Mouse (Mus musculus): Measurements from ENCODE around the gene Scaf11. TPM values are rescaled to one million over a fixed set of nuclear protein-coding genes. Genes with fewer than 3 reads are reported as not detected.

Gene Scaf11
- polyA plus RNA-seq, 1 experiment from 2014 or later, result 112 TPM

- DNase-seq (no peak), ATAC-seq (ENCODE audit: insufficient read depth) (no peak)
- Histone ChIP-seq H3K9ac (no peak overlapping the region), H3K4me2 (no peak overlapping the region), H3K36me3 (ENCODE audit: insufficient read depth) (no peaks in the 10 kb centered on the region), H3K27me3 (ENCODE audit: insufficient read depth, low read length) (no peaks in the 10 kb centered on the region), H3K9me3 (ENCODE audit: low read depth, low read length) (no peaks in the 10 kb centered on the region), H3K4me1 (ENCODE audit: insufficient read depth) (no peaks in the 10 kb centered on the region), H3K27ac (ENCODE audit: low read depth) (no peak overlapping the region), H3K4me3 (ENCODE audit: low read depth, low read length) (no peak overlapping the region)
- TF ChIP-seq CTCF (IDR thresholded peaks at IDR 0.05; ENCODE audit: low read depth), result no peak
- WGBS, result 83% methylated on average over 12 of the region's 12 CpGs
Measured at GRCm38 (mm10) chr15:96478006-96478405, 17.4 kb upstream of the Scaf11 start.

GRCm38 (mm10) chr15:96476359-96476758, 15.7 kb upstream of the Scaf11 start:
- DNase-seq (peak; percentile 93), ATAC-seq (ENCODE audit: insufficient read depth) (peak; percentile 55)
- TF ChIP-seq CTCF (IDR thresholded peaks at IDR 0.05; ENCODE audit: low read depth), result peak; percentile 95
- Histone ChIP-seq H3K4me1 (ENCODE audit: insufficient read depth) (no peaks in the 10 kb centered on the region), H3K27ac (ENCODE audit: low read depth) (no peak overlapping the region), H3K4me2 (no peak overlapping the region), H3K27me3 (ENCODE audit: insufficient read depth, low read length) (no peaks in the 10 kb centered on the region), H3K4me3 (ENCODE audit: low read depth, low read length) (no peak overlapping the region), H3K9me3 (ENCODE audit: low read depth, low read length) (no peaks in the 10 kb centered on the region), H3K9ac (no peak overlapping the region), H3K36me3 (ENCODE audit: insufficient read depth) (no peaks in the 10 kb centered on the region)
- WGBS, result 7% methylated on average over 7 of the region's 7 CpGs

DNA sequence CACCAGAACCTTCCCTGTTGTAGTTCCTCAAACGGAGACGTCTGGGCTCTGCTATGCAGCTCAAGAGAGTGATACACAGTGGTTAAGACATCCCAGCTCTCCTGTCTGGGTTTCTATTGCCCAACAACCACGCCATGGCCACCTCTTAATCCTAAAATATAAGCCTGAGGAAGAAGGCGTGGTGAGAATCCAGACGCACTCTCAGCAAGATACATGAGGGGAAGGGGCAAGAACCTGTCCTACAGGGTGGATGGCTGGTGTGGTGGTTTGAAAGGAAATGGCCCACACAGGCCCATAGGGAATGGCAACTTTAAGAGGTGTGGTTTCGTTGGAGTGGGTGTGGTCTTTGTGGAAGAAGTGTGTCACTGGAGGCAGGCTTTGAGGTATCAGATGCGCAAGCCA, 14.9 kb upstream of the Scaf11 start:
- 73% methylated on average over 7 of the region's 7 CpGs for WGBS
- Histone ChIP-seq H3K36me3 (ENCODE audit: insufficient read depth) (no peaks in the 10 kb centered on the region), H3K9ac (no peak overlapping the region), H3K27ac (ENCODE audit: low read depth) (no peak overlapping the region), H3K4me1 (ENCODE audit: insufficient read depth) (no peaks in the 10 kb centered on the region), H3K27me3 (ENCODE audit: insufficient read depth, low read length) (no peaks in the 10 kb centered on the region), H3K4me3 (ENCODE audit: low read depth, low read length) (no peak overlapping the region), H3K9me3 (ENCODE audit: low read depth, low read length) (no peaks in the 10 kb centered on the region), H3K4me2 (no peak overlapping the region)
- no peak for TF ChIP-seq CTCF (IDR thresholded peaks at IDR 0.05; ENCODE audit: low read depth)
- DNase-seq (no peak), ATAC-seq (ENCODE audit: insufficient read depth) (no peak)

GRCm38 (mm10) chr15:96474325-96474955, 13.8 kb upstream of the Scaf11 start:
- ATAC-seq (ENCODE audit: insufficient read depth) (0 out of 2 replicates have a peak, but pooled peaks have one; percentile 23), DNase-seq (peak; percentile 67)
- H3K4me1 ChIP-seq (ENCODE audit: insufficient read depth), result no peaks in the 10 kb centered on the region
- H3K27ac ChIP-seq (ENCODE audit: low read depth), result no peak overlapping the region
- H3K9ac ChIP-seq, result no peak overlapping the region
- no peak overlapping the region for H3K4me2 ChIP-seq
- no peak for TF ChIP-seq CTCF (IDR thresholded peaks at IDR 0.05; ENCODE audit: low read depth)
- H3K27me3 ChIP-seq (ENCODE audit: insufficient read depth, low read length), result no peaks in the 10 kb centered on the region
- 74% methylated on average over 20 of the region's 20 CpGs for WGBS
- no peaks in the 10 kb centered on the region for H3K9me3 ChIP-seq (ENCODE audit: low read depth, low read length)
- no peak overlapping the region for H3K4me3 ChIP-seq (ENCODE audit: low read depth, low read length)
- no peaks in the 10 kb centered on the region for H3K36me3 ChIP-seq (ENCODE audit: insufficient read depth)

GRCm38 (mm10) chr15:96473920-96474319, 13.3 kb upstream of the Scaf11 start:
- Histone ChIP-seq H3K4me3 (ENCODE audit: low read depth, low read length) (no peak overlapping the region), H3K4me2 (no peak overlapping the region), H3K9me3 (ENCODE audit: low read depth, low read length) (no peaks in the 10 kb centered on the region), H3K27ac (ENCODE audit: low read depth) (no peak overlapping the region), H3K9ac (no peak overlapping the region), H3K36me3 (ENCODE audit: insufficient read depth) (no peaks in the 10 kb centered on the region), H3K4me1 (ENCODE audit: insufficient read depth) (no peaks in the 10 kb centered on the region), H3K27me3 (ENCODE audit: insufficient read depth, low read length) (no peaks in the 10 kb centered on the region)
- 84% methylated on average over 15 of the region's 15 CpGs for WGBS
- no peak for TF ChIP-seq CTCF (IDR thresholded peaks at IDR 0.05; ENCODE audit: low read depth)
- no peak for ATAC-seq (ENCODE audit: insufficient read depth)
- no peak for DNase-seq

DNA sequence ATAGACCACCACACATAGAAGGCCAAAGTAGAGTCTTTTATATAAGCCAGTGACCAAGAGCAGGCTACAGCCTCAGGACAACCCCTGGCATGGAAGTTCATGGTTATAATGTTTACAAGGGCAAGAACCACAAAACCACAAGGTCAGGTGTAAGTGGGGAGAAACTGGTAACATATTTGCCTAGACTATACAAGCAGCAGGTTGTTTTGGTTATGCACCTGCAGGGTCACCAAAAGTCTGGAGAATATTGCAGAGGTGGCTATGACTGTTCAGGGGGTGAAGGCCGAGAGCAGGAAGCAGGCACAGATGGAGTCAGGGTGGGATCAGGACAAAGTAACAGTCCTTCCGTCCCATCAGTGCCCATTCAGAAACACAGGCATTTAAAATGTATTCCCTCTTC, 7.7 kb upstream of the Scaf11 start:
- 76% methylated on average over 2 of the region's 2 CpGs for WGBS
- Histone ChIP-seq H3K4me1 (ENCODE audit: insufficient read depth) (no peaks in the 10 kb centered on the region), H3K36me3 (ENCODE audit: insufficient read depth) (no peaks in the 10 kb centered on the region), H3K27ac (ENCODE audit: low read depth) (no peak overlapping the region), H3K9me3 (ENCODE audit: low read depth, low read length) (no peaks in the 10 kb centered on the region), H3K4me3 (ENCODE audit: low read depth, low read length) (no peak overlapping the region), H3K4me2 (no peak overlapping the region), H3K9ac (no peak overlapping the region), H3K27me3 (ENCODE audit: insufficient read depth, low read length) (no peaks in the 10 kb centered on the region)
- ATAC-seq (ENCODE audit: insufficient read depth), result no peak
- no peak for TF ChIP-seq CTCF (IDR thresholded peaks at IDR 0.05; ENCODE audit: low read depth)
- DNase-seq, result no peak

- 61% methylated on average over 5 of the region's 5 CpGs for WGBS
- Histone ChIP-seq H3K4me3 (ENCODE audit: low read depth, low read length) (no peak overlapping the region), H3K9ac (no peak overlapping the region), H3K9me3 (ENCODE audit: low read depth, low read length) (no peaks in the 10 kb centered on the region), H3K36me3 (ENCODE audit: insufficient read depth) (no peaks in the 10 kb centered on the region), H3K27ac (ENCODE audit: low read depth) (no peak overlapping the region), H3K4me2 (no peak overlapping the region), H3K4me1 (ENCODE audit: insufficient read depth) (no peaks in the 10 kb centered on the region), H3K27me3 (ENCODE audit: insufficient read depth, low read length) (no peaks in the 10 kb centered on the region)
- ATAC-seq (ENCODE audit: insufficient read depth) (no peak), DNase-seq (no peak)
- TF ChIP-seq CTCF (IDR thresholded peaks at IDR 0.05; ENCODE audit: low read depth), result no peak
Measured at GRCm38 (mm10) chr15:96467844-96468243, 7.2 kb upstream of the Scaf11 start.
